Mouse (Mus musculus): ENCODE measurements around the gene Tyrobp.

Gene Tyrobp

GRCm38 (mm10) chr7:30464816-30465300, 51.3 kb downstream of the Tyrobp start:
- DNase-seq, result no peak
